Mouse (Mus musculus): ENCODE results near the gene Hap1. TPM values are rescaled to one million over a fixed set of nuclear protein-coding genes. Genes with fewer than 3 reads are reported as not detected.

The Hap1 gene
- total and polyA plus RNA-seq, 3 experiments = 6.6 to 34.8 TPM; not detected in 1

DNA sequence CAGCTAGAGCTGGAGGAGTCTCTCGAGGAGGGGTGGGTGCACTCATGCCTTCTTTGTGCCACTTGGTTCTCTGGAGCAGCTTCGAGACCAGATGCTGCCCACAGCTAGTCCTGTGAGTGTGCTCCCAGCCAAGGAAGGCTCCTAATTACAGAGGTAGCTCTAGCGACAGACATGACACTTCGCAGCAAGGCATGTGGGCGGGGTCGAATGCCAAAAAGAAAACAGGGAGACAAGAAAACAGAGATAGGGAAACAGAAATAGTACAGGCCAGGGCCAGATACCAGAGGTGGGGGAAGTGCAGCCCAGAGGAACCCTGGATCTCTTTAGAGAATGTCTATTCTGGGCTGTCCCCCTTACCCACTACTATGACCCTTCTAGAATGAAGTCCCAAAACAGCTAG, 46.3 kb upstream of the Hap1 start (continued):
- TF ChIP-seq MYC (IDR thresholded peaks at IDR 0.05; ENCODE audit: low read depth, low read length) = no peak
- peak; percentile 50; the same call in 1 of the 2 replicates for TF ChIP-seq ETS1 (IDR thresholded peaks at IDR 0.05; ENCODE audit: low read depth, low read length)
- TF ChIP-seq SIN3A (IDR thresholded peaks at IDR 0.05; ENCODE audit: low read length) = peak; percentile 91
- no peak for TF ChIP-seq ZNF384 (IDR thresholded peaks at IDR 0.05; ENCODE audit: low read depth, low read length)
- TF ChIP-seq KAT2A (conservative IDR thresholded peaks at IDR 0.05; ENCODE audit: low read depth, low read length) = no peak
- peak; percentile 71 for TF ChIP-seq MAX (IDR thresholded peaks at IDR 0.05; ENCODE audit: low read length)
- TF ChIP-seq GATA1 (IDR thresholded peaks at IDR 0.05; ENCODE audit: low read depth, low read length) = peak; percentile 67

DNA sequence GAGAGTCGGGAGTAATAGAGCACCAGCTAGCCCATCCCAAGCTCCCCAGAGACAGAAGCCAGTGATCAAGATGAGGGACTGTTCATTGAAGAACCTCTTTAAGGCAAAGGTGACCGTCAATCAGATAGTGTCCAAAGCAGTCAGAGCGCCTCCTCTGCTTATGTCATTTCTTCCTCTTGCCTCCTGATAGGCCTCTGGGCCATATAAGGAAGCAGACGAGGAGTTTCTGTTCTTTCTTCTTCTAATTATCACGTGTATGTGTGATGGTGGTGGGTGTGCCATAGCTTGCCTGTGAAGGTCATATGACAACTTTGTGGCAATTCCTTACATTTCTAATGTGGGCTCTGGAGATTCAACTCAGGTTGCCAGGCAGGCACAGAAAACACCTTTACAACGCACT, 44.9 kb upstream of the Hap1 start:
- peaks cover 0 to 34% of the 10 kb centered on the region in 2 experiments; a peak in 2 of 4 replicates for H3K36me3 ChIP-seq (ENCODE audit: control insufficient read depth in 1 of 2, insufficient read depth in 2 of 2, low read length in 2 of 2)
- peak; percentile 64; the same call in 1 of the 2 replicates for TF ChIP-seq ETS1 (IDR thresholded peaks at IDR 0.05; ENCODE audit: low read depth, low read length)
- TF ChIP-seq TAL1 (IDR thresholded peaks at IDR 0.05; ENCODE audit: low read length) = no peak
- TF ChIP-seq BHLHE40 (IDR thresholded peaks at IDR 0.05; ENCODE audit: borderline replicate concordance, low read depth, low read length) = peak; percentile 87
- TF ChIP-seq TBP (IDR thresholded peaks at IDR 0.05; ENCODE audit: low read depth, low read length) = peak; percentile 68
- TF ChIP-seq HCFC1 (IDR thresholded peaks at IDR 0.05; ENCODE audit: low read depth, low read length) = peak; percentile 70
- TF ChIP-seq POLR2AphosphoS5 (IDR thresholded peaks at IDR 0.05; ENCODE audit: borderline replicate concordance, low read depth, low read length) = no peak
- TF ChIP-seq GATA1 (IDR thresholded peaks at IDR 0.05; ENCODE audit: low read depth, low read length) = peak; percentile 85
- TF ChIP-seq CHD1 (IDR thresholded peaks at IDR 0.05; ENCODE audit: low read depth, low read length) = no peak
- no peak for TF ChIP-seq UBTF (IDR thresholded peaks at IDR 0.05; ENCODE audit: borderline replicate concordance, insufficient read depth, low read depth, low read length)
- TF ChIP-seq MYB (IDR thresholded peaks at IDR 0.05; ENCODE audit: low read depth, low read length) = no peak
- TF ChIP-seq EP300 (IDR thresholded peaks at IDR 0.05; ENCODE audit: low read depth in 1 of 2, low read length in 2 of 2) = peak; percentile 9 to 19; a peak in 2 of 4 replicates
- TF ChIP-seq RAD21 (IDR thresholded peaks at IDR 0.05; ENCODE audit: low read depth, low read length) = no peak
- TF ChIP-seq ELF1 (IDR thresholded peaks at IDR 0.05; ENCODE audit: low read depth, low read length) = peak; percentile 83
- TF ChIP-seq NRF1 (IDR thresholded peaks at IDR 0.05; ENCODE audit: insufficient read depth, low read depth, low read length, poor library complexity, severe bottlenecking) = no peak
- no peak for TF ChIP-seq POLR2AphosphoS2 (IDR thresholded peaks at IDR 0.05; ENCODE audit: low read length)
- peak; percentile 87 for TF ChIP-seq MAX (IDR thresholded peaks at IDR 0.05; ENCODE audit: low read length)
- no peak for TF ChIP-seq MAZ (IDR thresholded peaks at IDR 0.05; ENCODE audit: low read depth, low read length)
- peak; percentile 72; the same call in 1 of the 2 replicates for TF ChIP-seq MYC (IDR thresholded peaks at IDR 0.05; ENCODE audit: low read depth, low read length)
- no peak for TF ChIP-seq MEF2A (IDR thresholded peaks at IDR 0.05; ENCODE audit: extremely low read depth, insufficient replicate concordance, low read depth, low read length, poor library complexity, severe bottlenecking)
- peak; percentile 85 for TF ChIP-seq USF1 (IDR thresholded peaks at IDR 0.05; ENCODE audit: low read depth, low read length)
- 0 out of 4 replicates have a peak, but pooled peaks of 1 of the 2 experiments have one; percentile 28 for TF ChIP-seq USF2 (IDR thresholded peaks at IDR 0.05; ENCODE audit: borderline replicate concordance in 1 of 2, insufficient read depth in 1 of 2, low read depth in 1 of 2, low read length in 2 of 2)
- TF ChIP-seq SIN3A (IDR thresholded peaks at IDR 0.05; ENCODE audit: low read length) = peak; percentile 96
- no peak for TF ChIP-seq ZMIZ1 (IDR thresholded peaks at IDR 0.05; ENCODE audit: low read depth, low read length)
- TF ChIP-seq ZNF384 (IDR thresholded peaks at IDR 0.05; ENCODE audit: low read depth, low read length) = no peak
- peak in 1 of 3 experiments; percentile 14; a peak in 1 of 6 replicates for TF ChIP-seq CTCF (IDR thresholded peaks at IDR 0.05 in 2 of 3, conservative IDR thresholded peaks at IDR 0.05 in 1 of 3; ENCODE audit: control insufficient read depth in 1 of 3, insufficient read depth in 1 of 3, low read depth in 2 of 3, low read length in 3 of 3, poor library complexity in 1 of 3, severe bottlenecking in 1 of 3)
- TF ChIP-seq KAT2A (conservative IDR thresholded peaks at IDR 0.05; ENCODE audit: low read depth, low read length) = no peak
- TF ChIP-seq POLR2A (IDR thresholded peaks at IDR 0.05; ENCODE audit: control insufficient read depth in 1 of 2, insufficient read depth in 1 of 2, low read depth in 1 of 2, low read length in 2 of 2, poor library complexity in 1 of 2) = 0 out of 4 replicates have a peak, but pooled peaks of 1 of the 2 experiments have one; percentile 32
- TF ChIP-seq RCOR1 (IDR thresholded peaks at IDR 0.05; ENCODE audit: low read depth, low read length) = no peak
- TF ChIP-seq MXI1 (IDR thresholded peaks at IDR 0.05; ENCODE audit: low read depth, low read length) = peak; percentile 97
- no peak for TF ChIP-seq GABPA (IDR thresholded peaks at IDR 0.05; ENCODE audit: low read depth, low read length)
- H3K4me3 ChIP-seq (ENCODE audit: control insufficient read depth in 1 of 2, insufficient read depth in 1 of 2, low read depth in 2 of 2, low read length in 2 of 2) = peak overlapping the region; percentile 19 to 30
- peaks cover 20 to 60% of the 10 kb centered on the region in 2 experiments for H3K4me1 ChIP-seq (ENCODE audit: control insufficient read depth in 1 of 2, insufficient read depth in 2 of 2, low read length in 2 of 2)
- no peaks in the 10 kb centered on the region for H3K79me2 ChIP-seq (ENCODE audit: control insufficient read depth, insufficient read depth, low read length, poor library complexity)
- no peaks in the 10 kb centered on the region for H3K27me3 ChIP-seq (ENCODE audit: control insufficient read depth in 1 of 2, insufficient read depth in 2 of 2, low read length in 2 of 2)
- H3K9me3 ChIP-seq (replicated peaks; ENCODE audit: insufficient read depth, low read length) = no peaks in the 10 kb centered on the region
- peak overlapping the region; percentile 27 for H3K27ac ChIP-seq (ENCODE audit: control insufficient read depth, low read depth, low read length)
- H3K9ac ChIP-seq (ENCODE audit: control insufficient read depth, low read depth, low read length, poor library complexity, severe bottlenecking) = peak overlapping the region; percentile 33
- DNase-seq (ENCODE audit: low read depth, low spot score) = peak; percentile 88
